Mouse (Mus musculus) embryonic facial prominence, embryonic 13.5 days (tissue): ENCODE measurements around the gene Vps26a. TPM values are rescaled to one million over a fixed set of nuclear protein-coding genes. Genes with fewer than 3 reads are reported as not detected.

ENCODE experiments used
- ATAC-seq: fragments of 200-750 bp; cut with Nextera tagmentation; 2 replicates; pipeline ENCODE4 v1.8.0; 2017; ENCODE audit warnings: low read depth; ENCODE audit not compliant: insufficient number of reproducible peaks, insufficient read depth, low FRiP score, low TSS enrichment
- H3K27ac ChIP-seq: fragments of 300-500 bp; sonication (generic); 2 replicates; pipeline ENCODE4 v1.5.1; 2015; ENCODE audit warnings: moderate library complexity, mild to moderate bottlenecking, inconsistent platforms
- H3K27me3 ChIP-seq: fragments of 300-500 bp; sonication (generic); 2 replicates; pipeline ENCODE4 v1.6.1; 2015; ENCODE audit warnings: mild to moderate bottlenecking, inconsistent platforms
- H3K36me3 ChIP-seq: fragments of 300-500 bp; sonication (generic); 2 replicates; pipeline ENCODE4 v1.6.1; 2015; ENCODE audit warnings: mild to moderate bottlenecking, inconsistent platforms
- H3K4me1 ChIP-seq: fragments of 300-500 bp; sonication (generic); 2 replicates; pipeline ENCODE4 v1.6.1; 2015; ENCODE audit warnings: inconsistent platforms
- H3K4me2 ChIP-seq: fragments of 300-500 bp; sonication (generic); 2 replicates; pipeline ENCODE4 v1.6.1; 2015; ENCODE audit warnings: moderate library complexity, mild to moderate bottlenecking, inconsistent platforms
- H3K4me3 ChIP-seq: fragments of 300-500 bp; sonication (generic); 2 replicates; pipeline ENCODE4 v1.5.1; 2015; ENCODE audit warnings: mild to moderate bottlenecking, inconsistent platforms
- H3K9ac ChIP-seq: fragments of 300-500 bp; sonication (generic); 2 replicates; pipeline ENCODE4 v1.6.1; 2015; ENCODE audit warnings: mild to moderate bottlenecking, inconsistent platforms
- H3K9me3 ChIP-seq: fragments of 300-500 bp; sonication (generic); 2 replicates; pipeline ENCODE4 v1.6.1; 2016; ENCODE audit warnings: inconsistent platforms
- WGBS: fragments of 180-500 bp; shearing (Covaris S2); methylation state at CpG from one replicate; pipeline ENCODE4 v1.1.7; 2015; ENCODE audit warnings: mixed read lengths; 5-methylcytosine and 5-hydroxymethylcytosine counted together
- polyA plus RNA-seq: library from polyadenylated mRNA; unstranded; fragments of >200 nt; fragmentation: Nextera tagmentation; extraction: Ambion mirVana; gene quantifications from 2 replicates; pipeline ENCODE4 v1.2.1, GENCODE M21; 2015

Gene Vps26a
- 76.0 and 76.5 TPM in 2 replicates for polyA plus RNA-seq

DNA sequence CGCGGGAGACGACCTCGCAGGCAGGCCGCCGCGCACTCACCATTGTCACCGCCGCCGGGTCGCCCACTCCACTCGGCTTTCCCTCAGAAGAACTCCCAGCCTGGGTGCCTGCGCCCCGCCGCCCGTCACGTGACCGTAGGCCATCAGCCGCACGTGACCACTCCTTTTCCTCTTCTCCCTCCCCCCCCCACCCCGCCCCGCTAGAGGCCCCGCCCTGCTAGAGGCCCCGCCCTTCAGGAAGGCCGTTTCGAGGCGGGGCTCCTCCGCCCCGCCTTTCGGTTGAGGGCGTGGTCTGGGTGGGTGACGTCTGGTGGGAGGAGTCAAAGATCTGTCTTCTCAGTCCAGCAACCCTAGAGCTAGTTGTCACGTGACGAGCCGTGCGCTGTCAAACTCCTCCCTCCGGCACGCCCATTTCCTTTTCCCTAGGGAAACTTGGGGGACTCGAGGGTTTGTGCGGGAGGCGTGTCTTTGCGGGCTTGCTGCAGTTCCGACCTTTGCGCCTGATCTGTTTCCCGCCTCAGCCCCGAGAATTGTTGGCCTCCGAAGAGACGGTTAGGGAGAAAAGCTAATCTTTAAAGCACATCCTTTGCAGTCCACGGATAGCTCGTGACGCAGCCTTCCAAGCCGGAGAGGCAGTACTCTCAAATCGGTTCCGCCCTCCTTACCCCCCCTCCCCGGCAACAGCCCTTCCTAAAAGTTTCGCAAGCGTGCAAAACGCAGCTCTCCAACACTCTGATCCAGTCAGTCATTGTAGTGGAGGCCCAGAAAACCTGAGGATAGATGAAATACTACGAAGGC is at the start of gene Vps26a:
Vps26a (minus strand) TSS at position 188 of the 798 bp plus-strand sequence.
- peak; percentile 83 for ATAC-seq
- Histone ChIP-seq H3K9ac (peak within 1 kb of the TSS; percentile 94), H3K4me2 (peak within 1 kb of the TSS; percentile 75), H3K4me3 (peak within 1 kb of the TSS; percentile 95), H3K36me3 (no peaks in the 10 kb centered on the region), H3K27me3 (no peaks in the 10 kb centered on the region), H3K4me1 (peaks cover 9% of the 10 kb centered on the region), H3K9me3 (no peaks in the 10 kb centered on the region), H3K27ac (peak within 1 kb of the TSS; percentile 73)
- under 1% methylated on average over 52 of the region's 59 CpGs for WGBS

DNA sequence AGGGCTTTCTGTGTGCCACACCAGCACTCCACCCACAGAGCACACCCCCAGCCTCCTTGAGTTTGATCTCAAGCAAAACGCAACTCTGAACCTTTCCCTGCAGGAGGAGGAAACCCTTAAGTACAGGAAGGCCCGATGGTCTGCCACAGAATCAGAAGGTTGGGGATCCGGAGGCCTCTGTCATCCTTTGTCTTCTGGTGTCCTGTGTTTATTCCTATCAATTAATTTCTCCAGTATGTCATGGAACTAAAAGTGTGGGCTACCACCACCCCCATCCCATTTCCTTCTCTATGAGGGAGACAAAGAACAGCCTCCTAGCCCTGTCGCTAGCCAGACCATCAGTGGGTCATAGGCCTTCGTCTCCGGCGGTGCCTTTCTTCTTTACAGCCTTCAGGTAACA is 47.9 kb upstream of the Vps26a start:
- Histone ChIP-seq H3K4me3 (no peak overlapping the region), H3K27ac (no peak overlapping the region), H3K9me3 (no peaks in the 10 kb centered on the region), H3K36me3 (no peaks in the 10 kb centered on the region), H3K9ac (no peak overlapping the region), H3K27me3 (no peaks in the 10 kb centered on the region), H3K4me2 (no peak overlapping the region), H3K4me1 (no peaks in the 10 kb centered on the region)
- no peak for ATAC-seq
- 89% methylated on average over 7 of the region's 7 CpGs for WGBS

DNA sequence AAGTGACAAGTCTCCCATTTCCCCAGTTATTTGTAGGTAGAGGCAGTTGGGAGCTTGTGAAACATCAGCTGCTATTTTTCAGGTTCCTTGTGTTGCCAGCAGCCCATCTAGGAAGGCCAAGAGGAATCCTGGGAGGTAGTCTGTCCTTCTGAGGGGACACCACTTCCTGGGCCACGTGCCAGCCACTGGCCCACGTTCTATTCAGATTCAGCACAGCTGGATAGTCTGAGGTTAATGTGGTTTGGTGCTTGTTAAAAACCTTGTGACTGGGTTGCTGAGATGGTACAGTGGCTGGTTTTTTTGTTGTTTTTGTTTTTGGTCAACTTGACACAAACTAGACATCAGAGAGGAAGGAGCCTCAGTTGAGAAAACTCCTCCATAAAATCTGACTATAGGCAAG is 46.2 kb upstream of the Vps26a start:
- Histone ChIP-seq H3K4me1 (no peaks in the 10 kb centered on the region), H3K4me2 (no peak overlapping the region), H3K9me3 (no peaks in the 10 kb centered on the region), H3K36me3 (no peaks in the 10 kb centered on the region), H3K27me3 (no peaks in the 10 kb centered on the region), H3K9ac (no peak overlapping the region), H3K4me3 (no peak overlapping the region), H3K27ac (no peak overlapping the region)
- 49% methylated on average over 2 of the region's 2 CpGs for WGBS
- no peak for ATAC-seq

DNA sequence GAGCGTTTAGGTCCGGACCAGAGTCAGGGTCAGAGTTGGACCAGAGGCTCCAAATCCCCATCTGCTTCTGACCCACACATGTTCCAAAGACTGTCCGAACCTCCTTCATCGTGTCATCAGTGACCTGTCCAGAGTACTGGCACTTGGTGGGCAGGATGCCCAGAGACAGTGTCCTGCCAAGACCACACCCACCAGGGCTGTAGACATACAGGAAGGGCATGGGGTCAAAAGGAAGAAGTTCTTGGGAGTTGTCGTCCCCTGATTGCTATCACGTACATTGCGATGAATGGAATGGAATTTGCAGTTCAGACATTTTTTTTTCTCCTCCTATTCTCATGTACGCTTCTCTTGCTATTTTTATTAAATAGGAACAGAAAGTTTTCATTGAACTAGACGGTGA is 43.6 kb upstream of the Vps26a start:
- WGBS: 80% methylated on average over 9 of the region's 9 CpGs
- no peak overlapping the region for H3K27ac ChIP-seq
- no peaks in the 10 kb centered on the region for H3K36me3 ChIP-seq
- ATAC-seq: no peak
- H3K4me2 ChIP-seq: no peak overlapping the region
- no peaks in the 10 kb centered on the region for H3K4me1 ChIP-seq
- no peak overlapping the region for H3K4me3 ChIP-seq
- no peaks in the 10 kb centered on the region for H3K9me3 ChIP-seq
- H3K9ac ChIP-seq: no peak overlapping the region
- no peaks in the 10 kb centered on the region for H3K27me3 ChIP-seq

DNA sequence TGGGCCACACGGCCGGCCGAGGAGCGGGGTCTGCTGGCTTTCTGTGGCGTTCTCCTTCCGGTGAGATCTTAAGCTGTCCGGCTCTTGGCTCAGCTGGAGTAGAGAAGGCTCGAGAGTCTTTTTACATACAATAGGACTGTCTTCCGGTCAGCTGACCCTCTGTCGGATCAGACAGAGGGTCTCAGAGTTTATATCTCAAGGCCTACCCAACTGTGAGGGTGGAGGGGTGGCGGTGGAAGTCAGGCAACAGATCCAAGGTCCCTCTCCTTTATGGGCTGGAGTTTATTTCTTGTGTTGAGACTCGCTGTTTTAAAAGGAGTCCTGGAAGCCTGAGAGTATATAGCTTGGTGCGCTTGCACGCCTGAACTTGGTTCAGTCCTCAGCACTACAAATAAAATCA is 40.7 kb upstream of the Vps26a start, which contains the start of gene Srgn:
Srgn (minus strand) TSS at position 101 of the 400 bp plus-strand sequence.
- no peak for ATAC-seq
- H3K9ac ChIP-seq: no peak within 1 kb of the TSS
- H3K9me3 ChIP-seq: no peaks in the 10 kb centered on the region
- H3K27ac ChIP-seq: no peak within 1 kb of the TSS
- 89% methylated on average over 14 of the region's 14 CpGs for WGBS
- no peaks in the 10 kb centered on the region for H3K27me3 ChIP-seq
- H3K4me1 ChIP-seq: no peaks in the 10 kb centered on the region
- no peak within 1 kb of the TSS for H3K4me3 ChIP-seq
- H3K4me2 ChIP-seq: no peak within 1 kb of the TSS
- no peaks in the 10 kb centered on the region for H3K36me3 ChIP-seq

DNA sequence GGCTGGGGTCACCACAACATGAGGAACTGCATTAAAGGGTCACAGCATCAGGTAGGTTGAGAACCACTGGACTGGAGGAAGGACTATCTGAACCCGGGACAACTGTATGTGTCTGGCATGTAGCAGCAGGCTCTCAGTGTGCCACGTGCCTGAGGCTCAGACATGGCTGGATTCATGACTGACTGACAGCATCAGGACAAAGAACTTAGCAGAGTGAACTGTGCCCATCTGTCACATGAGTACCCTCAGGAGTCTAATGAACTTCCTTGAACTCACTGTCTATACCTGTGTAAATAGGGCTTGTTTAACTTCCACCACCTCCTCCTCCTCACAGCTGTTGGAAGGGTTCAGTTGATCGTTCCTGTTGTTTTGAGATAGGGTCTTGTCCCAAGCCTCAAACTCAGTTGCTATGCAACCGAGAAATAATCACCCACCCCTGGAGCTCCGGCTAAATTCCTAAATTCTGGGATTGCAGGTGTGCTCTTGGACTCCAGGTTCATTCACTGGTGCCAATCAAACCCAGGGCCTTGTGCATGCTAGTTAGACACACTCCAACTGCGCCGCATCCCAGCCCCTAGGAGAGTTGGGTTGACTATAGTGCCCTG is 35.8 kb upstream of the Vps26a start:
- Histone ChIP-seq H3K9me3 (no peaks in the 10 kb centered on the region), H3K4me1 (no peaks in the 10 kb centered on the region), H3K27me3 (no peaks in the 10 kb centered on the region), H3K9ac (no peak overlapping the region), H3K36me3 (no peaks in the 10 kb centered on the region), H3K27ac (no peak overlapping the region), H3K4me2 (no peak overlapping the region), H3K4me3 (no peak overlapping the region)
- 71% methylated on average over 7 of the region's 7 CpGs for WGBS
- no peak for ATAC-seq

DNA sequence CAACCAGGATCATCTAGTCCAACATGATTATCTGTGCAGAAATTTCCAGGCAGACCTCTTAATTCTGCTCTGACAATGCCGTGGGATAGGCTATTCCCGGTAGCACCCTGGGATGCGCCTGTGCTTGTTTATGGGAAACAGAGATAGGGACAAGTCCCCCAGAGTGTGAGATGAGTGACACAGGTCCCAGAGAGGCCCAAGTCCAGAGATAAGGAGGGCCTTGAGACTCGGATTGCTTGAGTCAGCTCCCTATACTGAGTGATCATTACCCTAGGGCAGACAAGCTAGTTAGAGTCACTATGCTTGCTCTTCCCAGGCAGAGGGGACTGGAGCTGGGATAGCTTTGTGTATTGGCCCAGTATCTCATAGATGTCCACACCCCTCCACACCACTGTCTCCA is 35.2 kb upstream of the Vps26a start:
- no peaks in the 10 kb centered on the region for H3K36me3 ChIP-seq
- no peak overlapping the region for H3K4me3 ChIP-seq
- no peak for ATAC-seq
- no peaks in the 10 kb centered on the region for H3K4me1 ChIP-seq
- H3K27me3 ChIP-seq: no peaks in the 10 kb centered on the region
- no peak overlapping the region for H3K27ac ChIP-seq
- H3K4me2 ChIP-seq: no peak overlapping the region
- no peak overlapping the region for H3K9ac ChIP-seq
- 64% methylated on average over 4 of the region's 4 CpGs for WGBS
- no peaks in the 10 kb centered on the region for H3K9me3 ChIP-seq

DNA sequence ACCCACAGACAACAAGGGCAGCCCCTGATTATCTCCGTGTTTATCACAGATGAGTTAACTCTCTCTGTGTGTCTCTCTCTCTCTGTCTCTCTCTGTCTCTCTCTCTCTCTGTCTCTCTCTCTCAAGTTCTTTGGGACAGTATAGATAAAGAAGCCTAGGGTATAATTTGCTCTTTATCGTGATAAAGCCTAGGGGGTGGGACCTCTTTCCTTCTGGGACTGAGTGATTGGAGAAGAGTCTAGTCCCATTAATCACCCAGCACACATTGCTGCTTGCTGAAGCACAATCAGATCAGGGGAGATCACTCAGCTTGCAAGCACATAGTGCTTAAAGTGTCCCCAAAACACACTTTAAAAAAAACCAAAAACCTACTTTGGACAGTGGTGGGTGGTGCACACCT is 34.3 kb upstream of the Vps26a start:
- H3K36me3 ChIP-seq: no peaks in the 10 kb centered on the region
- WGBS: 64% methylated on average over 2 of the region's 2 CpGs
- no peaks in the 10 kb centered on the region for H3K4me1 ChIP-seq
- no peaks in the 10 kb centered on the region for H3K9me3 ChIP-seq
- H3K4me3 ChIP-seq: no peak overlapping the region
- ATAC-seq: no peak
- no peak overlapping the region for H3K4me2 ChIP-seq
- no peak overlapping the region for H3K9ac ChIP-seq
- H3K27me3 ChIP-seq: no peaks in the 10 kb centered on the region
- no peak overlapping the region for H3K27ac ChIP-seq

DNA sequence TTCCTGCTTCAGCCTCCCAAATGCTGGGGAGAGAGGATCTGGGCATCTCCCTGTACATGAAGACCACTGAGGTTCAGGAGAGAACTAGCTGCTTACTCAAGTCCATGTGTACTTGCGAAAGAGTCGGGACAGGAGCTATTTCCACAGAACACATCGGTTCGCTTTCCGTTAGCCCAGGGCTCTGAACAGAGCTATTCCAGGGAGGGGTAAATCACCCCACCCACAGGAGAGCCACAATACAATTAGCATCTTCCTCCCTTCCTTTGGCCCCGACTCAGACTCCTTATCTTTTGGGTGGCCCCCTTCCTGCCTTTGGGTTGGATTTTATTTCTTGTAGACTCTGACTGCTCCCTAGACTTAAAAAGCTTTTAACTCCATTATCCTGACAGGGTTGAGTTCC is 30.9 kb upstream of the Vps26a start:
- no peaks in the 10 kb centered on the region for H3K36me3 ChIP-seq
- no peak overlapping the region for H3K9ac ChIP-seq
- H3K27ac ChIP-seq: no peak overlapping the region
- H3K4me3 ChIP-seq: no peak overlapping the region
- no peaks in the 10 kb centered on the region for H3K4me1 ChIP-seq
- 86% methylated on average over 6 of the region's 6 CpGs for WGBS
- no peaks in the 10 kb centered on the region for H3K9me3 ChIP-seq
- H3K27me3 ChIP-seq: no peaks in the 10 kb centered on the region
- ATAC-seq: no peak
- H3K4me2 ChIP-seq: no peak overlapping the region

DNA sequence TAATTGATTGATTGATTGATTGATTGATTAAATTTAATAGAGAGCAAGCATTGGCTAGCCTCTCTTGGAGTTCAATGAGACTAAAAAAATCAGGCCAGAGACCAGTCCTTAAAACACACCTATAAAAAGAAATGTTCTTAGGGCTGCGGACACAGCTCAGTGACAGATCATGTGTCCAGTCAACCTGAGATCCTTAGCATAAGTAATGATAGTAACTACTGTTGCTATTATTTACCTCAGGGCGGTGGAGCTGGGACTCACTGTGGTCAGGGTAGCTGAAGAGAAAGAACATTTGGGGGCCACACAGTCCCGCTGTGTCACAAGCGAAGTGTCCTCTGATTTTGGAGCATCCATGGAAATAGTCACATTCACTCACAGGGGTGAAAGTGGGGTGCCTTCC is 26.2 kb upstream of the Vps26a start:
- Histone ChIP-seq H3K36me3 (no peaks in the 10 kb centered on the region), H3K27ac (no peak overlapping the region), H3K4me2 (no peak overlapping the region), H3K9me3 (no peaks in the 10 kb centered on the region), H3K9ac (no peak overlapping the region), H3K27me3 (peaks cover 9% of the 10 kb centered on the region), H3K4me3 (no peak overlapping the region), H3K4me1 (0 out of 2 replicates have a peak, but pooled peaks cover 6% of the 10 kb centered on the region)
- no peak for ATAC-seq
- 94% methylated on average over 4 of the region's 4 CpGs for WGBS

DNA sequence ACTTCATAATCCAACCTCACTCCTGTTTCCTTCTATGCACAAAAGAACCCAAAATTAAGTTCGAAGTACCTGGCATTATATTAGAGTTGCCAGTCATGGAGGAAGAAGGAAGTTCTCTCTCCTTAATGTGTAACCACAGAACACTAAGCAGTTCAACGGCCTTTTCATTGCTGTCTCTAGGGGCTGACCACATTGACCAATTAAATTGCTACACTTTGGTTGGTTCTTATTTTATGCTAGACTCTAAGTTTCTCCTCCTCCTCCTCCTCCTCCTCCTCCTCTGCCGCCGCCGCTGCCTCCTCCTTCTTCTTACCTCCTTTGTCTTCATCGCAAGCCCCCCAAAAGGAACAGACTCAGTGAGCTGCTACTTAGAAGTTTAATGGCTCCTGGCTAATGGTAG is 24.9 kb upstream of the Vps26a start:
- peaks cover 17% of the 10 kb centered on the region for H3K27me3 ChIP-seq
- H3K36me3 ChIP-seq: no peaks in the 10 kb centered on the region
- no peak overlapping the region for H3K27ac ChIP-seq
- H3K9me3 ChIP-seq: no peaks in the 10 kb centered on the region
- 85% methylated on average over 6 of the region's 6 CpGs for WGBS
- H3K9ac ChIP-seq: no peak overlapping the region
- no peak overlapping the region for H3K4me2 ChIP-seq
- H3K4me1 ChIP-seq: 0 out of 2 replicates have a peak, but pooled peaks cover 6% of the 10 kb centered on the region
- no peak for ATAC-seq
- H3K4me3 ChIP-seq: no peak overlapping the region

DNA sequence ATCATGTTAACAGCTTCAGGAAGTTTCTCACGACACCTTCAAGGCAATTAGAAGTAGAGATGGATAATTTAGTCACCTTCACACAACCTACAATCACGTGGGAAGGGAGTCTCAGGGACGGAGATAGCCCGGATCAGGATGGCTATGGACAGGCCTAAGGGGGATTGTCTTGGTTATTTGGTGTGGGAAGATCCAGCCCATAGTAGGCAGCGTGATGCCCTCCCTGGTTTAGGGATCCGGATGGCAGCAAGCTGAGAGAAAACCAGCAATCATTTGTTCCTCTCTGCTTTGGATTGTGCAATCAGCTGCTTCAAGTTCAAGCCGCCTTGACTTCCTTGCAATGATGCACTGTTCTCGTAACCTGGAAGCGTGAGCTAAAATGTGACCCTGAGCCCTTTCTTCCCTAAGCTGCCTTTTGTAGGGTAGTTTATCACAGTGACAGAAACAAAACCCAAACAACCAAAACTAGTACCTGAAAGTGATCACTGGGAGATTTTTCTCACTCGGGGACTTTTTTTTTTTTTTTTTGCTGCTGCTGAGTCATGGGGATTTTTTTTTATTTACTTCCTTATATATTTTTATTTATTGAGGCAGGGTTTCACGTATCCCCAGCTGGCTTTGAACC is 22.5 kb upstream of the Vps26a start:
- Histone ChIP-seq H3K4me2 (no peak overlapping the region), H3K27ac (no peak overlapping the region), H3K27me3 (peaks cover 23% of the 10 kb centered on the region), H3K9ac (no peak overlapping the region), H3K4me3 (no peak overlapping the region), H3K36me3 (no peaks in the 10 kb centered on the region), H3K9me3 (no peaks in the 10 kb centered on the region), H3K4me1 (0 out of 2 replicates have a peak, but pooled peaks cover 6% of the 10 kb centered on the region)
- 65% methylated on average over 11 of the region's 11 CpGs for WGBS
- no peak for ATAC-seq
